Mouse (Mus musculus) thymus, adult 2 months (tissue): ENCODE data around the gene 4932438H23Rik.
"Not testable (repeated sequence)": the region's sequence is repeated elsewhere in the genome, so short reads cannot be mapped to it uniquely, and the experiment has no call there.

ENCODE experiments used
- CTCF ChIP-seq: fragments of 200-500 bp; IDR thresholded peaks from 2 replicates; pipeline ENCODE4 v1.5.1; 2012; ENCODE audit warnings: mild to moderate bottlenecking, control low read depth, low read length, moderate library complexity, borderline replicate concordance; ENCODE audit not compliant: control insufficient read depth, poor library complexity, insufficient read depth; ENCODE audit errors: extremely low read depth
- POLR2A ChIP-seq: fragments of 200-500 bp; IDR thresholded peaks from 2 replicates; pipeline ENCODE4 v1.6.1; 2012; ENCODE audit warnings: mild to moderate bottlenecking, low read length, control low read depth, moderate library complexity; ENCODE audit not compliant: control insufficient read depth, poor library complexity, insufficient read depth; ENCODE audit errors: extremely low read depth

- TF ChIP-seq CTCF, POLR2A: not testable (repeated sequence)
Measured at GRCm38 (mm10) chr16:91075423-91075822, 19.5 kb downstream of the 4932438H23Rik start.
